Mouse (Mus musculus): ENCODE measurements around the gene Gm44805.
"Not testable (repeated sequence)": the region's sequence is repeated elsewhere in the genome, so short reads cannot be mapped to it uniquely, and the experiment has no call there.

The Gm44805 gene

GRCm38 (mm10) chr7:19698907-19699826 lies 17.9 kb upstream of the Gm44805 start, which contains the start of gene Apoe:
Gene Apoe (minus strand): TSS chr7:19699188.
- DNase-seq, result peak; percentile 51 to 67

GRCm38 (mm10) chr7:19697949-19698906 lies 17.0 kb upstream of the Gm44805 start:
- DNase-seq, result peak in 1 of 2 experiments; percentile 53

GRCm38 (mm10) chr7:19696336-19696873 lies 15.2 kb upstream of the Gm44805 start:
- no peak for DNase-seq

GRCm38 (mm10) chr7:19695881-19696280 lies 14.7 kb upstream of the Gm44805 start:
- DNase-seq, result no peak

- no peak for DNase-seq
Measured at GRCm38 (mm10) chr7:19695213-19695594, 14.0 kb upstream of the Gm44805 start.

DNA sequence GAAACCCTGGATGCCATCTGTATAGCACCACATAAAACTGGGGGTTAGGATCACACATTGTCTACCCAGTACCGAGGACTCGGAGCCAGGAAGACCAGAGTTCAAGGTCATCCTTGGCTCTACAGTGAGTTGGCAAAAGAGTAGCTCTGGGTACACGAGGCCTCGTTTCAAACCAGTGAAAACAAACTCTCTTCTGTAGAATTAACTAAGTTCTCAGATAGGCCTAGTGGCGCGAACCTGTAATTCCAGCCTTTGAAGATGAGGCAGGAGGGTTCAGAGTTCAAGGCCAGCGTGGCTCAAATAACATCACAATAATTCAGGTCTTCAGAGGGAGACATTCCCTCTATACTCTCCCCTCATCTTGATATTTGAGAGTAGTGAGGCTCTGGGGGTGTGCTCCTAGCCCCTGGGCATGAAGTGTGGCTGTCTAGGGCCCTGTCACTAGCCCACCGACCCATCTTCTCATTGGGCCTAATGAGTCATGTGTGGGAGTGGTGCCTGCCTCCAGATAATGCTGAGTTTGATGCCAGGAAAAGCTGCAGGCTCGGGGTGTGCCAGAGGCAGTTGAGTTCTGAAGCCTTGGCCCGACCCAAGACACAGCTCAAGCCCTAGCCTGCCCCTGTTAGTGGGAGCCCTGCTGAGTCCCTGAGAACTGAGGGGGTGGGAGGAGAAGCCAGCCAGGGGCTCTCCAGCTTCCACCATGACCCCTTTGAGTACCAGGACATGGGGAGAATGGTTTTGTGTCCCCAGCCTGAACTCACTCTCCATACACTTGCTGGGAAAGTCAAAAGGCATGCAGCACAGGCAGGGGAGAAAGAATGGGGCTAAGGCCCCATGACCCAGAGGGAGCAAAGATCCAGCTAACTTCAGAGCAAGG lies 13.4 kb upstream of the Gm44805 start:
- no peak for DNase-seq

DNA sequence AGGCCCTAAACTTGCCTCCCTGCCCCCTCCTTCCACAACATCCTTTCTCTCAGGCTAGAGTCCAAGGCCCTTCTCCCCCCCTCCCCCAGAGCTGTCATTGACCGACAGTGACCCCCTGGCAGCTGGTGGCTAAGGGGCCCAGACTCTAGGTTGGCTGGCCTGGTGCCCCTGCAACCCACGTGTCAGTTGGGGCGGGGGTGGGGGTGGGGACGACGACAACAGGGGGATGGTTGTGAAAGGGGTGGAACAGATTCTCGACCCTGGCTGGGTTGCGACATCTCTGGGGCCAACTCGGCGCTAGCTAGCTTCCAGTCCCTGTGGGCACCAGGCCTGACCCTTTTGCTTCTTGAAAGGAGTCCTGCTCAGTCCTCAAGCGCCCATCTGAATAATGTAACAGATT lies 12.2 kb upstream of the Gm44805 start:
- no peak for DNase-seq

DNA sequence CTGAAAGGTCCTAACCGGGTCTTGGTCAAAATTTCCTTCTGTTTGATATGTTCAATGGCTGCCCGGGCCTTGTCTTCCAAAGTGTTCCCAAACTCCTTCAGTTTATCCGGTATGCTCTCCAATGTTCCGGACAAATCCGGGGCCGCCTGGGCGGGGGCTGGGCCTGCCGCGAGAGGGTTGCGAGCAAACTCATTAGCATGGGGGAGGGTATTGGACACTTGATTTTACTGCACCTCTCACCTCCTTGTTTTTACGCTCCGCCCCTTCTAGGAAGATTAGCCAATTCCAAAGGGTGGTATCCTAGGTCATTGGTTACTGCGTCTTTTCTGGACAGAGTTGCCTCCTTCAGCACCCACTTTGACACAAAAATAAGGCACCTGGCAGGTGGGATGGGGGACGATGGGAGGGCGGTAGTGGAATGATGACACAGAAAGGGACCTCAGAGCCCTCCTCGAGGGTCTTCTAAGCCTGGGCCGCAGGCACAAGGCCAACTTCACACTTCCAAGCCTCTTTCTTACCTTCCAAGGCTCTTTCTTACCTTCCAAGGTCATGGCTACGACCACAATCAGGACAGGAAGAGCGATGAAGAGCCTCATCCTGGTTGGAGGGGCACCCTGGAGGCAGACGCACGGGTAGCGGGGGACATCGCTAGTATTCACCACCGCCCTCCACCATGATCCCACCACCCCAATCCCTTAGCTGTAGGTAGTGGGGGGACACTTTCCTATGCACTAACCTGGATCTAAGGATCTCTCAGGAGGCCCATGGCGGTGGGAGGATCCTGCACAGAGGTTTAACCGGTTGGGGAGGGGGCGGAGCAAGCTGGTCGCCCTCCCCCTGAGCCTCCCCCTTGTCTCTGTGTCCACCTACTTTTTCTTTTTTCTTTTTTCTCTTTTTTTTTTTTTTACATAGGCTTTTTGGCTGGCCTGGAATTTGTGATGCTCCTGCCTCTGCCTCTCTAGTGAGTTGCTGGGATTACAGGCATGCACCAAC lies 10.9 kb upstream of the Gm44805 start, which contains the start of gene Apoc1:
Apoc1 (minus strand) TSS at position 788 of the 993 bp plus-strand sequence.
- DNase-seq, result no peak

DNA sequence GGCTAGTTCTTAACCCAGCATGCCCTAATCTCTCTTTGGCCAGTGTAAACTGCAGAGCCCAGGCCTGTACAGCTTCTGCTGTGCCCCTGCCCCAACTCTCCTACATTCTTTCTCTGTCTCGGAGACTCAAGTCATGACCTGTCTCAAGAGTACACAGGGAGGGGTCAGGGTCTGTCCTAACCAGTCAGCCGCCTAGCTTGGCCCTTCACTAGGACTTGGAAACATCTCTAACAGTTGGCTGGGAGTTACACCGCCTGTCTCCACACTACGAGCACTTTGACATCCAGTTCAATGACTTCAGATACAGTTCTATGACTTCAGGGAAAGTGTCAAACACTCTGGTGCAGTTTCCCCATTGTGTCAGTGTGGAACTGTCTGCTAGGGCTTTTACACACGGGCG lies 10.2 kb upstream of the Gm44805 start:
- DNase-seq, result no peak

GRCm38 (mm10) chr7:19690845-19691244 lies 9.6 kb upstream of the Gm44805 start:
- no peak for DNase-seq

GRCm38 (mm10) chr7:19688611-19689010 lies 7.4 kb upstream of the Gm44805 start:
- no peak for DNase-seq

- DNase-seq, result no peak
Measured at GRCm38 (mm10) chr7:19688101-19688500, 6.9 kb upstream of the Gm44805 start.

DNA sequence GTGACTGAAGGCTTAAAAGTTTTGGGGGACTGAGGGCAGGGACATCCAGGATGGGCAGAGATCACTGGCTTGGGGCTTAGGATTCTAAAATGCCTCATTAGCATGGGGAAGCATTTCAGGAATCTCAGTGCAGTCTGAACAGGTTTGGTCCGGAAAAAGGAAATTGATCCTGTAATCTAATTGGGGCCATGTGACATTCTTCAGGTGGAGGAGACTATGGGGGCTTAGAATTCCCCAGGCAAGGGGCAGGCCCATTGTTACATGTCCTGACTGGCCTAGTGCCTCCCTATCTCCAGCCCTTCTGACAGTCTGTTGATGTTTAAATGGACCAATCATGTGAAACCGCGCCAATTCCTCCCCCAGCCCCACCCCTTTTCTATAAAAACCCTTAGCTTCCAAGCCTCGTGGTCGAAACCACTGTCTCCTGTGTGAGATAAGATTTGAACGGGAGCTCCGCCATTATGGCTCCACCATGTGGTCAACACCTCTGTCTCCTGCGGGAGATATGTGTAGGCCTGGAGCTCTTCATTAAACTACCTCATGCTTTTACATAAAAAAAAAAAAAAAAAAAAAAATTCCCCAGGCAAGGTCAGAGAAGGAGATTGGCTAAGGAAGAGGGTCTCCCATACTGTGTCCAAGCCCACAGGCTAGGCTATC lies 5.8 kb upstream of the Gm44805 start:
- DNase-seq, result not testable (repeated sequence)

DNA sequence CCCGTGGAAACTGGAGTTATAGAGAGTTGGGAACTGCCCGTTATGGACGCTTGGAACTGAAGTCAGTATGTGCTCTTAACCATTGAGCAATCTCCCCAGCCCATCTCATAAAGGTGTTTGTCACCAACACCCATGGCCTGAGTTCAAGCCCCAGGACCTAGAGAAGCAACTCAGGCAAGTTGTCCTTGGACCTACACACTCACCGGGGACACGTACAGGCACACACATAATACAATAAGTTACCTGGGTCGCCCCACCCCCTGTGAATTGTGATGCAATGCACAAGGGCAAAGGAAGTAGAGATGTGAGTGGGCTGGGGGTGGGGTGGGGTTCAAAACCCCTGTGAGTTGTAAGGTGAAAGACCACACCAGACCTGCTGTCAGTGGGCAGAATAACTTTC lies 5.3 kb upstream of the Gm44805 start:
- no peak for DNase-seq

- no peak for DNase-seq
Measured at GRCm38 (mm10) chr7:19685374-19685773, 4.2 kb upstream of the Gm44805 start.

GRCm38 (mm10) chr7:19683771-19684201 lies 2.6 kb upstream of the Gm44805 start:
- no peak for DNase-seq

DNA sequence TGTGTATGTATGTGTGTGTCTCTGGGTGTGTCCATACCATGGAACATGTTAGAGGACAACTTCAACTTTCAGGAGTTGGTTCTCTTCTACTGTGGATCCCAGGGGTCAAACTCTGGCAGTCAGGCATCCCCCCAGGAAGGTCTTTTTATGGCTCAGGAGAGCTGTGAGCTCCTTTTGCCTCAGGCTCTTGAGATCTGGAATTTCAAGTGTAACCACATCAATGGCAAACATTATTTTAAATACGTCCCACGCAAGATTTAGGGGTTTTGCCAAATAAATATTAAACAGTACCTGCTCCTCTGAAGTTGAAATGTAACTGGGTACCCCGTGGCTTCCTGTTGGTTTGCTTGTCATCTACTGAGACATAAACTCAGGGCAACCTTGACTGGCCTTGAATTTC lies 1.8 kb upstream of the Gm44805 start:
- no peak for DNase-seq

- DNase-seq, result no peak
Measured at GRCm38 (mm10) chr7:19680702-19681101, 521 bp downstream of the Gm44805 start.

GRCm38 (mm10) chr7:19678901-19679300 lies 2.3 kb downstream of the Gm44805 start:
- DNase-seq, result no peak

GRCm38 (mm10) chr7:19677872-19678271 lies 3.4 kb downstream of the Gm44805 start, which contains the start of gene Apoc2:
Gene Apoc2 (minus strand): TSS chr7:19677941.
- DNase-seq, result no peak
